Mouse (Mus musculus) bone marrow macrophage, adult 2 months (primary cell): Measurements from ENCODE around the gene Dnajc1.

Experiments
- CTCF ChIP-seq: IDR thresholded peaks from 2 replicates; pipeline ENCODE4 v1.5.1; 2012; ENCODE audit warnings: low read depth, mild to moderate bottlenecking, low read length, moderate library complexity
- POLR2A ChIP-seq: IDR thresholded peaks from 2 replicates; pipeline ENCODE4 v1.6.1; 2012; ENCODE audit warnings: mild to moderate bottlenecking, low read depth, low read length, borderline replicate concordance

DNA sequence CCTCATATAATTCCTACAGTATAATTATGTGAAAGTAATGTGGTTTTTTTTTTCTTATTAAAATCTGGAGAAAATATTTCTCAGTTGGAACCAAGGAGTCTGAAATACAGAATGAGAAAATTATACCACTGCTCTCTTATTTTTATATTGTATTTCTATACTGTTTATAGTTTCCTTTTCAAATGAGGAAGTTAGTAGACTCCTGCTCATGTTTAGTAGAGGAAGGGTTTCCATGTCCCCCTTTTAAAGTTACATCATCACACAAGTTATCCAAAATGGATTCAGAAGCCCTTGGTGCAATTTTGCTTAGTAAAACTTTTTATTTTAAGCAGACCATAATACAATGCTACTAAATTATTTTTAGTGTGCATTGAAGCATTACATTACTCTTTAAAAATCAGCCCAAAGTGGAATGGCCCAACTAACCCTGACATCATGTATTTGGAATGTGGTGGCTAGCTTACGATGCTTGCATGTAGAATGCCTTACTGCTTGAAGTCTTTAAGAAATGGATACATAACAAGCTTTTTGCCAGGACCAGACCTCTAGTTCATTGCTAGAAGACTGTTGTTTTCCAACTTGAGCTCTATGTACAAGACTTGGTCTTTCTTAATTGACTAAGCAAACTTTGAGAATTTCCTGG, 190.7 kb downstream of the Dnajc1 start:
- TF ChIP-seq CTCF (no peak), POLR2A (no peak)
